In genomic region chr9:102643071-102643485, GRCm38 (mm10) we compare ENCODE assay signal across 9 mouse cellular contexts. TPM values are rescaled to one million over a fixed set of nuclear protein-coding genes. Genes with fewer than 3 reads are reported as not detected.
DNase-seq lines count a peak whose midpoint lies in the region; ATAC-seq and TF ChIP-seq lines count a peak whose summit lies in the region.
"Had no signal": no experiment of that assay in that cellular context is flagged by ENCODE, and none has a peak within 500 bp of the region (broad histone marks: within the 10 kb centered on the region; RNA-seq: fewer than 3 reads in every experiment).

No protein-coding gene starts in this region.

- DNase-seq in kidney, adult 11 months, result no peak
- DNase-seq in forebrain, postnatal 0 days, result no peak
- peak; percentile 54 for DNase-seq in kidney, postnatal 14 days
- no peak for DNase-seq in adrenal gland, postnatal 10 days
- DNase-seq in natural killer cell, adult 2 months (ENCODE audit: low spot score in 2 of 2), result no peak
- DNase-seq in left cerebral cortex, postnatal 36 days (ENCODE audit: low spot score in 2 of 2), result no peak
- DNase-seq: thymus, postnatal 4 days had no signal

- H3K27ac ChIP-seq in kidney, embryonic 16.5 days (ENCODE audit: low read length), result peak overlapping the region; percentile 91
- peak overlapping the region; percentile 67 for H3K27ac ChIP-seq in forebrain, postnatal 0 days (ENCODE audit: low read depth, low read length)
- H3K27ac ChIP-seq in neural tube, embryonic 14.5 days (ENCODE audit: low read depth, low read length), result peak overlapping the region; percentile 7; the same call in 1 of the 2 replicates

- H3K27me3 ChIP-seq in kidney, embryonic 16.5 days (ENCODE audit: insufficient read depth, low read length), result no peaks in the 10 kb centered on the region
- no peaks in the 10 kb centered on the region for H3K27me3 ChIP-seq in forebrain, postnatal 0 days (ENCODE audit: insufficient read depth, low read length)
- H3K27me3 ChIP-seq in neural tube, embryonic 14.5 days (ENCODE audit: control insufficient read depth, insufficient read depth, low read length), result no peaks in the 10 kb centered on the region

- H3K4me1 ChIP-seq in kidney, embryonic 16.5 days (ENCODE audit: insufficient read depth, low read length), result peaks cover 47% of the 10 kb centered on the region
- H3K4me1 ChIP-seq in forebrain, postnatal 0 days (ENCODE audit: insufficient read depth), result peaks cover 16% of the 10 kb centered on the region
- H3K4me1 ChIP-seq in neural tube, embryonic 14.5 days (ENCODE audit: control insufficient read depth, insufficient read depth, low read length), result peaks cover 9% of the 10 kb centered on the region

- no peak for TF ChIP-seq CTCF in forebrain, postnatal 0 days (IDR thresholded peaks at IDR 0.05; ENCODE audit: low read depth)

- H3K4me2 ChIP-seq in kidney, embryonic 16.5 days (replicated peaks; ENCODE audit: low read depth, low read length), result peak overlapping the region; percentile 40
- H3K4me2 ChIP-seq in forebrain, postnatal 0 days (ENCODE audit: low read depth), result peak overlapping the region; percentile 39; the same call in 1 of the 2 replicates
- peak overlapping the region; percentile 20; the same call in 1 of the 2 replicates for H3K4me2 ChIP-seq in neural tube, embryonic 14.5 days (ENCODE audit: low read depth, low read length)

- H3K4me3 ChIP-seq in kidney, embryonic 16.5 days (ENCODE audit: low read length), result no peak overlapping the region
- no peak overlapping the region for H3K4me3 ChIP-seq in forebrain, postnatal 0 days (ENCODE audit: low read depth, low read length)
- no peak overlapping the region for H3K4me3 ChIP-seq in neural tube, embryonic 14.5 days (ENCODE audit: low read depth, low read length)

- WGBS in kidney, embryonic 16.5 days, result 17% methylated on average over 8 of the region's 8 CpGs
- 47% methylated on average over 8 of the region's 8 CpGs for WGBS in forebrain, postnatal 0 days
- WGBS in neural tube, embryonic 14.5 days, result 38% methylated on average over 8 of the region's 8 CpGs

- 0 out of 2 replicates have a peak overlapping the region, but pooled peaks have one; percentile 16 for H3K9ac ChIP-seq in kidney, embryonic 16.5 days (replicated peaks; ENCODE audit: low read length)
- no peak overlapping the region for H3K9ac ChIP-seq in forebrain, postnatal 0 days
- H3K9ac ChIP-seq in neural tube, embryonic 14.5 days (replicated peaks; ENCODE audit: low read depth, low read length), result 0 out of 2 replicates have a peak overlapping the region, but pooled peaks have one; percentile 7

- H3K9me3 ChIP-seq in kidney, embryonic 16.5 days (ENCODE audit: low read length), result no peaks in the 10 kb centered on the region
- no peaks in the 10 kb centered on the region for H3K9me3 ChIP-seq in forebrain, postnatal 0 days (ENCODE audit: low read length)
- H3K9me3 ChIP-seq in neural tube, embryonic 14.5 days (ENCODE audit: control insufficient read depth, low read length), result no peaks in the 10 kb centered on the region

- intact Hi-C loops in left cerebral cortex, postnatal 36 days (cut with DNase I), result no loop called here

- H3K36me3 ChIP-seq in kidney, embryonic 16.5 days (ENCODE audit: insufficient read depth, low read length), result no peaks in the 10 kb centered on the region
- no peaks in the 10 kb centered on the region for H3K36me3 ChIP-seq in forebrain, postnatal 0 days (ENCODE audit: insufficient read depth)
- no peaks in the 10 kb centered on the region for H3K36me3 ChIP-seq in neural tube, embryonic 14.5 days (ENCODE audit: control insufficient read depth, insufficient read depth, low read length)

- ATAC-seq in kidney, embryonic 16.5 days (ENCODE audit: low FRiP score, low TSS enrichment), result peak; percentile 40; the same call in 1 of the 2 replicates
- ATAC-seq in forebrain, postnatal 0 days, result no peak
- ATAC-seq in neural tube, embryonic 14.5 days (ENCODE audit: low read depth), result no peak

RNA-seq across cellular contexts. Expression of gene Cep63, which starts 16.7 kb away (rescaled TPM):
- polyA plus RNA-seq in kidney, embryonic 16.5 days (2015; fragmentation: Nextera tagmentation; extraction: Ambion mirVana), result 56.5 and 60.6 TPM in 2 replicates
- total RNA-seq in forebrain, postnatal 0 days (2014; rRNA removed), result 17.5 and 19.5 TPM in 2 replicates
- polyA plus RNA-seq in forebrain, postnatal 0 days (2015; fragmentation: Nextera tagmentation; extraction: Ambion mirVana), result 35.9 and 39.3 TPM in 2 replicates
- polyA plus RNA-seq in neural tube, embryonic 14.5 days (2014; fragmentation: Nextera tagmentation; extraction: Ambion mirVana), result 33.4 and 37.4 TPM in 2 replicates
- 10 to 100 TPM; 31.1 TPM for total RNA-seq in adrenal gland, postnatal 10 days (2021)
- total RNA-seq in left cerebral cortex, postnatal 36 days (2021), result 10 to 100 TPM; 30.3 to 32.8 TPM

RNA-seq across cellular contexts. Expression of gene Anapc13, which starts 17.0 kb away (rescaled TPM):
- polyA plus RNA-seq in kidney, embryonic 16.5 days (2015; fragmentation: Nextera tagmentation; extraction: Ambion mirVana), result 171 and 179 TPM in 2 replicates
- total RNA-seq in forebrain, postnatal 0 days (2014; rRNA removed), result 22.5 and 26.8 TPM in 2 replicates
- 124 and 139 TPM in 2 replicates for polyA plus RNA-seq in forebrain, postnatal 0 days (2015; fragmentation: Nextera tagmentation; extraction: Ambion mirVana)
- 132 and 160 TPM in 2 replicates for polyA plus RNA-seq in neural tube, embryonic 14.5 days (2014; fragmentation: Nextera tagmentation; extraction: Ambion mirVana)
- total RNA-seq in adrenal gland, postnatal 10 days (2021), result 100 to 1,000 TPM; 291 to 319 TPM
- total RNA-seq in left cerebral cortex, postnatal 36 days (2021), result 100 to 1,000 TPM in 1 of 2 experiments, 10 to 100 TPM in 1; 91.6 to 109 TPM

Comparison
In these comparisons a context has a peak if more than half of its experiments do, and no peak if none do; other contexts are left out.
1. H3K27ac ChIP-seq: peak in every context shown above with its lines; median percentile 91 in kidney, embryonic 16.5 days; 67 in forebrain, postnatal 0 days; 7 in neural tube, embryonic 14.5 days.